Mouse (Mus musculus) frontal cortex, postnatal 14 days (tissue): ENCODE data around the gene Kcns3.
"Not testable (repeated sequence)": the region's sequence is repeated elsewhere in the genome, so short reads cannot be mapped to it uniquely, and the experiment has no call there.

Experiments
- DNase-seq, 2 experiments: peaks; one replicate each; pipeline ENCODE4 v3.0.0; 2022; ENCODE audit warnings: low spot score in 2 of 2

The Kcns3 gene

DNA sequence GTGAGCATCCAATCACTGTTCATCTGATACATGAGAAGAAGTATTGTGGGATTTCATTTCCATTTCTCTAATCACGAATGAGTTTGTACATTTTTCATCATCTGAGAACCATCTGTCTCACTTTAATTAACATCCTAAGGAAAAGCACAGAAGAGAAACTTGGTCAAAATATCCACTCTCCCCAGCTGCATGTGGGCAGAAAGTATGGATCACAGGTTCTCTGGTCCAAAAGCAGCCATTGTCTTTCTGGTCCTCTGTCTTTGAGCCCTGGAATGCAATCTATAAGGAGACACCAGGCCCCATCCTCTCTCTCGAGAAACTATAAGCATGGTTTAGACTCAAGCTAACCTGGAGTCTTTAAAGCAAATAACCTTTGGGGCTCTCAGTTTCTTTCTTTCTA, 79.8 kb downstream of the Kcns3 start:
- DNase-seq = no peak

- no peak for DNase-seq
Measured at GRCm38 (mm10) chr12:11066865-11067264, 84.0 kb downstream of the Kcns3 start.

GRCm38 (mm10) chr12:11052676-11053075, 98.2 kb downstream of the Kcns3 start:
- DNase-seq = not testable (repeated sequence)

DNA sequence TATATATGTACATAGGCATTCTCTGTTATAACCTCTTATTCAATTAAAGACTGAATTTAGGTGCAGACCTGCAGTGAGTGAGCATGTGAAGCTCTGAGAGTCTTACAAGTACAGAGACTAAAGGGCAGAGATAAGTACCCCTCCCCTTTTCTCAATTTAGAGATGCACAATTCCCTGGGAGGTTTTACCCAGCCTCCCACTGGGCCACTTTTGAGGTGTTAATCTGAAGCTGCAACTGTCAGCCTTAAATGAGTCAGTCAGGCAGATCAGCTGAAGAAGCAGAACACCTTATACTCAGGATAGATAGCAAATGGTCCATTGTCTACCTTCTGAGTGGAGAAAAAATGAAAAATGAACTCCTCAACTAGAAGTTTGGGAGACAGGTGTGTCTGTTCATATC, 109.0 kb downstream of the Kcns3 start:
- DNase-seq = no peak
